Mouse (Mus musculus) CD4-positive, CD25-positive, alpha-beta regulatory T cell, adult 4 months (primary cell): ENCODE measurements at regions not wholly inside any gene's neighbourhood (a gene's known extent, or its start where the extent isn't known, plus 50 kb on each side); places are given as distances from the start of the nearest gene placed in this dataset.

Experiments used
- ATAC-seq: one replicate; pipeline ENCODE4 v1.8.0; 2017

DNA sequence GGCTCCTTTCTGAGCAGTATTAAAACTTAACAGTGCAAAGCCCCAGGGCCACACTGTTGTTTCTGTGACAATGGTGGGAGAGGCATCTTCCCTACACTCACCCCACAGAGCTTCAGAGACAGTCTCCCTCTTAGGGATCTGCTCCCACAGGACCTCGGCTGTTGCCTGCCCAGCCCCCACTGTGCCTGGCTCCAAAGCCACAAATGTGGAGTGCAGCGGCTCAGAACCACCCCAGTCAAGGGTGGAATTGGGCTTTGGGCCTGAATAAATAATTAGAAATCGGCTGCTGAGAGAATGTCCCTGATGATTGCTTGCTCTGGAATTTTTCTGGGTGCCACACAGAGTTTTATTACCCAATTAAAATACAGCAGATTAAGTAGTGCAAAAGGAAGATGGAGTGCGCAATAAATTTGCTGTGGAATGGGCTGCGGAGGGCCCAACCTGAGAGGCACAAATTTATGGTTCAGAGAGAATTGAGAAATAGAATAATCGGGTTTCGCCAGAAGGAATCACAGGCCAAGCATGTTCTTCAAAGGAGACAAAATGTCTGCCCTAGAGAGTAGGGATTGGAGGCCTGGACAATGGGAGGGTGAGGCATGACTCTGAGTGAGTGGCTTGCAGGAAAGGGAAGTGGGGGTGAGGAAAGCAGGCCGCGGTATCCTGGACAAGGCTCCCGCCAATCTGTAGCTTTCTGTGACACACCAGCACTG, 56.4 kb downstream of the Cd24a start:
- no peak for ATAC-seq

DNA sequence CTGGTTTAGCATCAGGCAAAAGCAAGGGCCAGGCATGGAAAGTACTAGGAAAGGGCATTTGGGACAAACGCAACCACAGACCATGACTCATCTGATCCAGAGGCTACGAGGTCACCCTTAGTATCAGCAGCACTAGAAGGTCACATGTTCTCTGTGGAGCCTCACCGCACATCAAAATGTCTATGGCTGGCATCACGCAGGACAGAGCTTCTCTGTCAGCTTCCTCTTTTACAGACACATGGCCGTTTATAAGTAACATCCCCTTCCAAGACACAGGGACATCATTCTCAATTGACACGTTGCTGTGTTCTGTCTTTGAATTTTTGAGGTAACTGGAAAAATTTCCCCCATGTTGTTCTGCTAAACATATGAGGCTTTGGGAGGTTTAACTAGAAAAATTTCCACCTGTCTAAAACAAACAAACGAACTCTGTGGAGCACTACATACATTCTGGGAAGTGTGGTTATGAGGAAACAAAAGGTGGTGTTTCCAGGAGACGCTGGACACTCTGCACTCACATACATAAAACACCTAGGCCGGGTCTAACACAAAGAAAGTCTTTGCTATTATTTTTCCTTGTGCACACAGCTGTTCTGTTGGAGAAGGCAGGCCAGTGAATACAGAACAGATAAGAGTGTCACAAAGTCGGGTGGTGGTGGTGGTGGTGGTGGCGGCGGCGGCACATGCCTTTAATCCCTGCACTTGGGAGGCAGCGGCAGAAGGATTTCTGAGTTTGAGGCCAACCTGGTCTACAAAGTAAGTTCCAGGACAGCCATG, 63.3 kb downstream of the Cd24a start:
- no peak for ATAC-seq

DNA sequence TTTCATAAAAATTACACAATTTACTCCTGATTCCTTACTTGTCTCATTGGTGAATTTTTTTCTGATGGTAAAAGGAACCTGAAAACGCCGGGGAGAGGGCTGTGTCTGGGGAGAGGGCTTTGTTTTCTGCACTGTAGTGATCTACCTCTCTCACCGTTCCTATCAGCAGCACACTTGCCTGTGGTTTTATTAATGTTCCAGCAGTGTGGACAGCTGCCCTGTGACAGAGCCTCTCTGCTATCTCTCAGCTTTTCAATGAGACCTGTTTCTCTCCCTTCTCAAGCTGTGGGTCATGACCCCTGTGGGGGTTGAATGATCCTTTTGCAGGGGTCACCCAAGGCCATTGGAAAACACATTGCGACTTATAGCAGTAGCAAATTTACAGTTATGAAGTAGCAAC, 68.2 kb downstream of the Cd24a start:
- ATAC-seq, result no peak

DNA sequence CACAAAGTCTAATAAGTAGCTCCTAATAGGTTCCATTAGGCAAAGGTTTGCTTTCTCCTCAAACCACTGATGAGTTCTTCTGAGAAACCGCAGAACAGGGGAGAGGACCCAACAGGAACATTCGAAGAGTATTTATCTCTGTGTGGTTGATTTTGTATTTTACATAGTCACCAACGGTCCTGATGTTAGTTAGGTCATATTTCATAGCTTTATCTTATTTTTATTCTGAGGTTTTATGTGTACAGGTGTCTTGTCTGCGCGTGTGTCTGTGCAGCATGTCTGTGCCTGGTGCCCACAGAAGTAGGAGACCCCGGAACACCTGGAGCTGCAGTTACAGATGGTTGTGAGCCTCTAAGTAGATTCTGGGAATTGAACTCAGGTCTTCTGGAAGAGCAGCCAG, 68.9 kb downstream of the Cd24a start:
- ATAC-seq, result no peak

DNA sequence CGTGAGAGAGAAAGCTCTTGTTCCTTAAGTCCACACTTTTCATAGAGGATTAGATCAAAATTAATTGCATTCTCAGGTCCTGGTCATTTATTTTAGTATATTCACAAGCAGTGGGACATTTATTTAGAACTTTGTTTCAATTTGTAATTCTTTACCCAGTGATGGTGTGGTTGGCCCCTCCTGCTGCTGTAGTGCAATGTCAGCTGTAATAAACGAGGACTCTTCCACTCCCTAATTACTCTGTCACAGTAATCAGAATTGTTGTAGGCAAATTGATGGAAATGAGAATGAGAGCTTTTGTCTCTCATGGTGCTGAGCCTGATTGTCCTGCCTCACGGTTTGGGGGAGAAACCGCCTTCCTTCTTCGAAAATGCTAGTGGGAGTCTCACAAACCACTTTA, 70.1 kb downstream of the Cd24a start:
- no peak for ATAC-seq

DNA sequence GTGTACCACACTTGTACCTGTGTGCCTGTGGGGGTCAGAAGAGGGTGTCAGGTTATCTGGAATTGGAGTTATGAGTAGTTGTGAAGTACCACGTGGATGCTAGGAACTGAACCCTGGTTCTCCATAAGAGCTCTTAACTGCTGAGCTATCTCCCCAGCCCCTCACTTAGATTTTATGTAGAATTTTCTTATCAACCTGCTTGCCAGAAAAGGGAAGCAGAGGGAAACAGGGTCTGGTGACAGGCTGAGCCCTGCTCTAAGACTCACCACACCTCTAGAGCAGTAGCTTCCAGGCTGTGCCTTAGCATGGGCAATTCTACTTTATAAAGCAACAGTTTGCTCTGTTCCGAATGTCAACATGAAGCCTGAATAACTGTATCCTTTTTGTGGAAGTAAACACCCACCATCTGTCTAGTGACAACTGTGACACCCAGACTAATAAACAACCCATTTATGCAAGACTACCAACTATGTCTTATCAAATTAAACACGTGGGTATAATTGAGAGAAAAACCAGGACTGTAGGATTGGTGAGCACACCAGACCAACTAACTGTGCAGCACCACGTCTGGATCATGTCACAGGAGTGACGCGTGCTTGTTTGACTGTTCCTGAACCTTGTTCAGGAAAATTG, 70.8 kb downstream of the Cd24a start:
- ATAC-seq, result no peak

DNA sequence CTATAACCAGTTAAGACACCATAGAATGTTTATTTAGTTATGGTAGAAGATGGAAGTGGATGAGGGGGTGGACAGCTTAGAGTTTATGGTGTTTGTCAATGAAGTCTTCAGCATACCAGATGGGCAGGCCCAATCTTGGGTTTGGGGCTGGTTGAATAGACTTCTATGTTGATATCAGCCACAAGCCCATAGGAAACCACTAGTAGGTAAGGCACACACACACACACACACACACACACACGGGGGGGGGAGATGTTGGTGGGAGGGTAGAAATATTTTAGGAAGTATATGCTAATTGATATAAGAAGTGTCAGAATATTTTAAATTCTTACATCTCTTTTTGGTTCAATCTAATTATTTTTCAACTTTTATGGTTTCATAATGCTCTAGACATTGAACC, 72.4 kb downstream of the Cd24a start:
- ATAC-seq, result no peak

DNA sequence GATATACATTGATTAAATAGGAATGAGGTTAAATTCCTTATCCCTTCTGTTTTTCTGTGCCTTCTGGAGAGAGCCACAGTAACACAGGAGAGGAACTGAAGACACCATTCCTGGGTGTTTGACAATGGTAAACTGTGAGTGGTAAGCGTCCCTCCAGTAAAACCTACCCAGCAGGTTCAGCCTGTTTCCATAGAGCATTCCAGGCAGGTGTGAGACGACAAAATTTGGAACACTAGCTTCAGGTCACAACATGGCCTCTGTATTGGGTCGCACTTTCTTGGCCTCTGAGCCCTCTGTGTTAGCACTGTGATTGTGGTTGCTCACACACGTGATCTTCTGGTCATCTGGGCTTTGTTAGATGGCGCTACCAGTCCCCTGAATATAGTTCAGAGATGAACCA, 73.4 kb downstream of the Cd24a start:
- no peak for ATAC-seq

DNA sequence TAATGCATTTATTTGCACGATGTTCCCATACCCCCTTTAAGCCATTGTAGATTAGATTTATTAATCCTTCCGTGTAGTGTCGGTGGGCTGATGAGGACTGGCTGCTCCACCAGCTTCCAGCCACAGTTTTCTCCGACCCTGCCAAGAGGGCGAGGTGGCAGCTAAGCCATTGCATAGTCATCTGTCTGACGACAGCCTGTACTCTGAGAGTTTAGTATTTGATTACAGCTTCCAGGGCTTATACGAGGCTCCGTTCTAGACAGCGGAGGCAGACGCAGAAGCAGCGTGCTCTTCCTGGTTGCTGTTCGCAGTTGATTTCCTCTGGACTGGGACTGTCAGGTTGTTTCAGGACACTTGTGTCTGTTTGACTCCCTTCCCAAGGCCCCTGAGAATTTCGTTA, 73.8 kb downstream of the Cd24a start:
- no peak for ATAC-seq

DNA sequence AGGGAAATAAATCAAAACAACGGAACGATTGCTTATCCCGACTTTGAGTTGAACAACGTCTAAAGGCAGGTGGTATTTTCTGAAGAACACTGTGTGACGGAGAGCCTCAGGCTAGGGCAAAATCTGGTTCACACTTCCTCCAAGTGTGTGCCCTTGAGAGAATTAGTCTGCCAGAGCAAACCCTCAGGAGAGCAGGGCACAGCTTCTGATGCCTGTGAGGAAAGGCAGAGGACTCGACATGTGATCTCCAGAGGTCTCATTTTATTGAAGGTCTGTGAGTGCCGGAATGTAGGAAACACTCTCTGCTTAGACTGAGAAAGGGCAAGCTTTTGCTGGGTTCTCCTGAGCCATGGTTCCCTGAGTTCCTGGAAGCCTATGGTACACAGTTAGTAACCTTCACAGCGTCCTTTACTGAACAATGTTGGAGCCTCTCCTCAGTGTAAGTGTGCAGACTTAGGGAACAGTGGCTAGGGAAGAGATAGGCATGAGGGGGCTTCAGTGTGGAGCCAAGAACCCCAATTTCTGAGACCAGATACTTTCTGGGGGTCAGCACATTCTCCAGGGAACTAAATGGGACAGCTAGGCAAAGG, 77.1 kb downstream of the Cd24a start:
- no peak for ATAC-seq

DNA sequence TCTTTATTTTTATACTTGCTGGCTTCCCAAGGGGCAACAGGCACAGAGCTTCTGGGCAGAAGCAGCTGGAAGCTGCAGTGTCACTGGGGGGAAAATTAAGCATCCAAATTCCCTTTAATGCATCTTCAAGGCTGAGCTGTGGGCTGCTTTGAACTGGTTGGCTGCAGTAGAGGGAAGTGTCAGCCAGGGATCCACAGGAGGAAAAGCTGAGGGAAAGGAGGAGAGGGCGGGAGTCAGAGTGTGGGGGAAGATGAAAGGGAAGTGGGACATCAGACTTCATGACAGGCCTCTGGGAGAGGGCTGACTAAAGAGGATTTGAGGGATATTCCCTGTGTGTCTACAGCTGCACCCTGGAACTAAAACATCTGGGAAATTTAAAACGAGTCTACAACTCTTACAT, 77.6 kb downstream of the Cd24a start:
- ATAC-seq, result no peak

DNA sequence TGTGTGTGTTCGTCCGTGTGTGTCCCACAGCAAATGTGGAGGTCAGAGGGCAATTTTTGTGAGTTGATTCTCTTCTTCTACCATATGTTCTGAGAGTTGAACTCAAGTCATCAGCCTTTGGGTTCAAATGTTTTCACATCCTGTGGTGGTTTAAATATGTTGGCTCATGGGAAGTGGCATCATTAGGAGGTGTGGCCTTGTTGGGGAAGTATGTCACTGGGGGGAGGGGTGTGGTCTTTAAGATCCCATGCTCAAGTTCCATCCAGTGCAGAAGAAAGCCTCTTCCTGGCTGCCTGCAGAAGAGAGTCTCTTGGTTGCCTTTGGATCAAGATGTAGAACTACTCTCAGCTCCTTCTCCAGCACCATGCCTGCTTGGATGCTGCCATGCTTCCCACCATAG, 78.1 kb downstream of the Cd24a start:
- ATAC-seq, result no peak

DNA sequence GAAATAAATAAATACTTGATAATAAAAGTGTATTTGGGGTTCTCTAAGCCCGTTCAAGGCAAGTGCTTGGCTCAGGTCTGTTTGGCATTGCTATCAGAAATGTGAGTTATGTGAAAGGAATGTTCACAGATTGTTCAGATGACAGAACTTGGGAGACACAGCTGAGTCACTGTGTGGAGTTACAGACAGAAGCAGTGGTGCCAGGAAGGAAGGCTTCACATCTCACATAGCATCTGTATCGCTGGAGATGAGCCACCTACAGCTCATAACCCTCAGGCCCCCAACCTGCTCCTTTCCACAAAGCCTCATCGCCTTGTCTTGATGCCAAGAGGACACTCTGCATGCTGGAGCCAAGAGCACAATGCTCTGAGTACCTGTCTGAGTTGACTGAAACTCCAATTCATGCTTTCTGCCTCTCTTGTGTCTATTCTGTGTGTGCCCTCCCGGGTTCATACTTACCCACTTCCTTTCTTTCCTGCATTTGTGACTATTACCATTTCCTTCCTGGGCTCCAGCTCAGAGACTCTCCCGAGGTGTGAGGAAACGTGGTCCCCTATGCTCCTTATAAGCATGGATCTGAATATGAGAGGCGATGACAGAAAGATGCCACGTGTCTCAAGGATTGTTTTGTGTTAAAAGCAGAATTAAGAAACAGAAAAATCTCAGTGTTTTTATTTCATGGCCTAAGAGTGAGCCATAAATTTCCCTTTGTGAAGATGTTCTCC, 79.6 kb downstream of the Cd24a start:
- no peak for ATAC-seq

DNA sequence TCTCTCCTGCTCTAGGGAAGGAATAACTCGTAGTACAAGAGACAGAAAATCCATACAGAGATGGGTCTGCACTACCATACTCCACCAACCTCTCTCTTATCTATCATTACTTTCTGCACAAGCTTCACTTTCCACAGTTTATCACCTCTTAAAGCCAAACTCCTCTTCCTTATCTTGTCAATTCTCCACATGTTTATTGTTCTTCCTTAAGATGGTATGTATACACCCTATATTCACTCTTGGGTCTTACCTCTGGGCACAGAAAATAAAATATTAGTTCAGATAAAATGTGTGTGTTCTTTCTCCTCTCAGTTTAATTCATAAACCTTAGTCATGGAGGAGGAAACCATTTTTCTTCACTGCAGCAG, 80.1 kb downstream of the Cd24a start:
- no peak for ATAC-seq

DNA sequence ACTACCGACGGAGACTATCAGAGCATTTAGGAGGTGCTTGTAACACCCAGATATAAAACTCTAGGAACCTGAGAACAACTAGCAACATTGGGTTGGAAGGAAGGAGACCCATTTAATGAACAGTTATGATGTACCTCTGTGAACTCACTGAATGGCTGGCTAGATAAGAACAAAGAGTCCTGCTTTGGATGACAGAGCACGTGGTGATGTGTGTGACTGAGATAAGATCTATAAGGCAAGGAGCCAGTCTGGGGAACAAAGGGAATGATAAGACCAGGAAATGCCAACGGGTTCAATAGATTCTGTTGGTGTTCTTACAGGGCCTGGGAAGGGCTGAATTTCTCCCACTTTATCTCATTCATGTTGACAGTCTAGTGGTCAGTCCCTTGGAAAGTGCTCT, 86.8 kb downstream of the Cd24a start:
- ATAC-seq, result no peak

DNA sequence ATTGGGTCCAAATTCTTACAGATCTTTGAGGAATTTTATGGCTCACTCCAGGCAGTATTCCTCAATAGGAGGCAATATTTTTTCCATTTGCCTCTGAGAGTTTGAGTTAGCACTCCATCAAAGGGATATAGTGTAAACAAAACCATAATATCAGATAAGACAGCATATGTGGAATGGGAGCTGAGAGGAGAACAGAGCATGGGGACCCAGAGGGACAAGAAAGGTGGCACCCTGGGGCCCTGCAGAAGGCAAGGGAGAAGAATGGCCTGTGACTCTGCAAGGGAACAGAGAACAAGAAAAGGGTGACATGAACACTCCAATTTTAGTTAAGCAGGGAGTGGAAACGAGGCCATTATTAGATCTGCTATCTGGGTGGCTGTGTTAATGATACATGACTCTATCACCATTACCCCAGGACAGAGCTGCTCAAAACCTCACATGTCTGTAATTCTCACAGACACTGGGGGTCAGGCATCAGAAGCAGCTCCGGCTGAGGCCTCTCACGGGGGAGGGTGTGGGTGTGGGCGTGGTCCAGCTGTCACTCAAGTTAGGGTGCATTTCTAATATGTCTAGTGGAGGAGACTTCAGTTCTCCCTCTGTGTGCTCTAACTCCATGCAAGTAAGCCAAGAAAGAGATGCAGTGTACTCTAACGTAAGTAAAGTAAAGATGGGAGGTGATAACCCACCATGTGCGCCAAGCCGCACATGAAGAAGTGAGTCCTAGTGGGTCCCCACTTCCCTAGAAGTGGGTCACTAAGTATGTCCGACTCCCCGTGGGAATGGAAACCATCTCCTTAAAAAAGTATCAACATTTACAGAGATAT, 88.4 kb downstream of the Cd24a start:
- ATAC-seq, result no peak

DNA sequence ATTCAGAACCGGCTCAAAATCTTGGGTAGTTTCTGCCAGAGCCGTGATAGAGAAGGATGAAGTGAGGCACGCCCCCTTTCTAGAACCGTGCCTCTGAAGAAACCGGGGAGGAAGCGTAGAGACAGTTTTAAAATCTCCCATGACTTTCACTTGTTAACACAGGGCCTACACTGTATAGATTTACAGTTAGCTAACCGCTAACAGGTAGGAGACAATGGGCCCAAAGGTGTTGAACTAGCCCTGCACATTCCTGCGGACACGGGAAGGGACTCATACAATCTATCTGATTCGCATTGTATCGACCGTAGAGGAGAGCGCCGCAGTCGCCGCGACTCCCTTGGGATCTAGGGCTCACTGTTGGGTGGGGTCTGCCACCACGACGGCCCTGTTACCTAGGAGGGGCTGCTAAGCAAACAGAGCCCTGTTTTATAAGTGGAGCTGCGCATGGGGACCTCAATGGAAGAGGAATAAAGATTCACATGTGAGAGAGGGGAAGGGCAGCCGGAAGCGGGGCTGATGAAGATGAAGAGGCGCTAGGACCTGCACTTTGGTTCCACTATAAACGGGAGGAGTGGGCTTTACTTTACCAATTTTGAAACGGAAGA, 89.1 kb downstream of the Cd24a start:
- ATAC-seq, result no peak

DNA sequence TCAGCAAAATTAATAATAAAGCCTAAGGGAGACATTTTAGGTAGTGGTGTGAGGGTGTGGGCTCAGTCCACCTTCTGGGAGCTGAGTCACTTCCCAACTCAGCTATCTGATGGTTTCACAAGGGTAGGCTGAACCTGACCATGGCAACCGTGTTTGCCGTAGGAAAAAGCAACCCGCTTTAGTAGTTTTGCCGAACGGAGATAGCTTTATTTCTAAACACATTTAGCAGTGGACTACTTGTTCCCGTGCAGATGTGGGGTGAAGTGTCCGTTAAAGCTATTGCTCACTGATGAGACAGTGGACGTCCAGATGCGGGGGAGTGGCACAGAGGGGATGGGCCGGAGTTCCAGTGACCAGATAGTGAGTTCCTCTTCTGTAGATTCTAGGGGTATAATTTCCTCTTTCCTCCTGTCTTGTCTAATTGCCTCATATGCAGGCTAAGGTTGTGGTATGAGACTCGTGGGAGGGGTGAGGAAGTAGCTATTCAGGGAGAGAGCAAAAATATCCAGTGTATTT, 89.7 kb downstream of the Cd24a start:
- ATAC-seq, result no peak

DNA sequence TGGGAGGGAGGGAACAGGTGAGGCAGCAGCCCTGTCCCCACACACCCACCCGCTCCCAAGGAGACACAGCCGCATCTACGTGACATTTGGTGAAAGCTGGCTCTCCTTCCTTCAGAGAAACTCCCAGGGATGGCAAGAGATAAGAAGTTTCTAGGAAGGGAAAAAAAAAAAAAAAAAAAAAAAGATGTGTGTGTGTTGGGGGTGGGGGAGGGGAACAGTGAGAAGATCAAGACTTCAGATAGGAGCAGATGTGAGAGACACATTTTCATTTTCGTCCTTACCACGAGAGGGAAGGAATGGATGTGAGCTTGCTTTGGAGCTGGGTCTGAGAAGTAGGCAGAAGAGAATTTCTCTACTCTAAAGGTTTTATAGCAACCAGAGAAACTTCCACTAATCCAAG, 91.4 kb downstream of the Cd24a start:
- no peak for ATAC-seq

DNA sequence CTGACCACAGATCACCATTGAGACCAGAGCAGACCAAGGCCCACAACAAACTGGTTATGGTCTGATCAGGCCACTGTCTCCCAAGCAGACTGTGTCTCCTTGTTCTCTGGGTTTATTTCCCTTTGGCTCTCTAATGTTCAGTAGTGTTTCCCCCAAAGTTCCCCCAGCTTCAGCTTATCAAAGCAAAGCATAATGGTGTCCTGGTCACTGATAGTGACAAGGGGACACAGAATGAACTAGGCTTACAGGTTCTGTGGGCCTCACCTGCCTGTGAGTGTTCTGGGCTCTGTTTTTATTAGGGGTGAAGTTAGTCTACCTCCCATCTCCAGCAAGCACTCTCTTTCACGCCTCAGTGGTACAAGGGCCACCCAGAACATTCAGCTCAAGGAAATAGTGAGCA, 92.7 kb downstream of the Cd24a start:
- no peak for ATAC-seq

DNA sequence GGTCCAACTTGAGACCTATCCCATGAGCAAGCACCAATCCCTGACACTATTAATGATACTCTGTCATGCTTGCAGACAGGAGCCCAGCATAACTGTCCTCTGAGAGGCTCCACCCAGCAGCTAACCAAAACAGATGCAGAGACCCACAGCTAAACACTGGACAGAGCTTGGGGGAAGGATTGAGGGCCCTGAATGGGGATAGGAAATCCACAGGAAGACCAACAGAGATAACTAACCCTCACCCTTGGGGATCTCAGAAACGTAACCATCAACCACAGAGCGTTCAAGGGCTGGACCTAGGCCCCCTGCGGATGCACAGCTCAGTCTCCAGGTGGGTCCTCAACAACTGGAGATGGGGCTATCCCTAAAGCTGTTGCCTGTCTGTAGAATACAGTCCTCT, 93.7 kb downstream of the Cd24a start:
- ATAC-seq, result no peak

DNA sequence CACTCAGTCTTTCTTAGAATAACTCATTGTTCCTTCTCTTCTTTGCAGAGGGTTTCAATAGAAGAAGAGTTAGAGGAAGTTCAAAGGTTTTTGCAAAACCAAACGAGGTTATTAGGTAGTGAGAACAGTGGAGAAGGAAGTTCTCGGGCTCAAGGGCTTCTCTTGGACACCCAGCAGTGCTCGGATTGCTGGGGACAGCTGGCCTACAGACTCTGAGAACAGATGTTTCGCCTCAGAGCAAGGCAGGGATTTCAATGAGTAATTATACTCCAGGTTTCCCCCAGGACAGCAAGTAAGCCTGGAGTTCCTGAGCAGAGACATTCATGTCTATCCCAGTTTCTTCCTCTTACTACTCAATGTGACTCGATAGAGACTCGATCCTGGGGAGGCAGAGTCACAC, 94.4 kb downstream of the Cd24a start:
- ATAC-seq, result no peak
